Mouse (Mus musculus) embryonic facial prominence, embryonic 12.5 days (tissue): ENCODE results near the gene Arid5b. TPM values are rescaled to one million over a fixed set of nuclear protein-coding genes. Genes with fewer than 3 reads are reported as not detected.

Source experiments
- ATAC-seq: fragments of 200-750 bp; cut with Nextera tagmentation; 2 replicates; pipeline ENCODE4 v1.8.0; 2017; ENCODE audit not compliant: insufficient number of reproducible peaks, insufficient read depth, low FRiP score, low TSS enrichment
- H3K27ac ChIP-seq: fragments of 300-500 bp; sonication (generic); 2 replicates; pipeline ENCODE4 v1.5.1; 2016; ENCODE audit warnings: mild to moderate bottlenecking
- H3K27me3 ChIP-seq: fragments of 300-500 bp; sonication (generic); 2 replicates; pipeline ENCODE4 v1.6.1; 2016; ENCODE audit warnings: mild to moderate bottlenecking, moderate library complexity
- H3K36me3 ChIP-seq: fragments of 300-500 bp; sonication (generic); 2 replicates; pipeline ENCODE4 v1.6.1; 2016; ENCODE audit warnings: mild to moderate bottlenecking
- H3K4me1 ChIP-seq: fragments of 300-500 bp; sonication (generic); 2 replicates; pipeline ENCODE4 v1.6.1; 2016
- H3K4me2 ChIP-seq: fragments of 300-500 bp; sonication (generic); replicated peaks from 2 replicates; pipeline ENCODE4 v1.6.1; 2016; ENCODE audit warnings: mild to moderate bottlenecking, moderate library complexity
- H3K4me3 ChIP-seq: fragments of 300-500 bp; sonication (generic); 2 replicates; pipeline ENCODE4 v1.5.1; 2016; ENCODE audit warnings: mild to moderate bottlenecking
- H3K9ac ChIP-seq: fragments of 300-500 bp; sonication (generic); 2 replicates; pipeline ENCODE4 v1.6.1; 2016; ENCODE audit warnings: mild to moderate bottlenecking, moderate library complexity
- H3K9me3 ChIP-seq: fragments of 300-500 bp; sonication (generic); 2 replicates; pipeline ENCODE4 v1.6.1; 2016; ENCODE audit warnings: mild to moderate bottlenecking, moderate library complexity
- WGBS: fragments of 180-500 bp; shearing (Covaris S2); methylation state at CpG from one replicate; pipeline ENCODE4 v1.1.7; 2016; 5-methylcytosine and 5-hydroxymethylcytosine counted together
- polyA plus RNA-seq: library from polyadenylated mRNA; unstranded; fragments of >200 nt; fragmentation: Nextera tagmentation; extraction: Ambion mirVana; gene quantifications from 2 replicates; pipeline ENCODE4 v1.2.1, GENCODE M21; 2016

Arid5b gene
- polyA plus RNA-seq, 1 experiment from 2014 or later: 50.9 TPM

DNA sequence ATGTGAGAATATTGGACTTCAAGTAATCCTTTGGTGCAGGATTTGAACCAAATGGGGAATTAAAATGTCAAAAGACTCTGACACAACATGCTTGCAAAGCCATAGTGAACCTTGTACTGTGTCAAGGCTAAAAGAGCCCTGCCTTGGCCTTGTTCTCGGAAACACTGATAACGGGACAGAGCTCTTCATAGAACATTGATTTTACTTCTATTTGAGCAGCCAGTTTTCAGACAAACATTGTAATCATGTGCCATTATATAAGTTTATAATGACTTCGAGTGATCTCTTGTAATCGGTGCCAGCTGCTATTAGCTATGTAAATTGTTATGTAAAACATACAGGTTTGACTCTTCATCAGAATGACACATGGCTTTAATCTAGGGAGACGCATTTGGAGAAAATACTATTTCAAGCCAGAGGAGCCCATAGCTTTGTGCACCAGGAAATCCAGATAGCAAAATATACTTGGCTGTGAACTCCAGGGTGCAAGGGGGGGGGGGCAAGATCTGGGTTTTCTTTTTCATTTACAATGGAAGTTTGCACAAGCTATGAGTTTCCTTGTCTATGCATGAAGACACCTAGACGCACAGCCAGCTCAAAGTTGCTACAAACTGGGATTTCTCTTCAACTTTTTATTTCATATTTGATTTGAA is 150.8 kb downstream of the Arid5b start:
- WGBS: 53% methylated on average over 6 of the region's 6 CpGs
- Histone ChIP-seq H3K27me3 (no peaks in the 10 kb centered on the region), H3K9ac (no peak overlapping the region), H3K4me2 (no peak overlapping the region), H3K27ac (peak overlapping the region; percentile 17), H3K4me1 (peaks cover 22% of the 10 kb centered on the region), H3K36me3 (peaks cover 20% of the 10 kb centered on the region), H3K9me3 (no peaks in the 10 kb centered on the region), H3K4me3 (no peak overlapping the region)
- no peak for ATAC-seq

DNA sequence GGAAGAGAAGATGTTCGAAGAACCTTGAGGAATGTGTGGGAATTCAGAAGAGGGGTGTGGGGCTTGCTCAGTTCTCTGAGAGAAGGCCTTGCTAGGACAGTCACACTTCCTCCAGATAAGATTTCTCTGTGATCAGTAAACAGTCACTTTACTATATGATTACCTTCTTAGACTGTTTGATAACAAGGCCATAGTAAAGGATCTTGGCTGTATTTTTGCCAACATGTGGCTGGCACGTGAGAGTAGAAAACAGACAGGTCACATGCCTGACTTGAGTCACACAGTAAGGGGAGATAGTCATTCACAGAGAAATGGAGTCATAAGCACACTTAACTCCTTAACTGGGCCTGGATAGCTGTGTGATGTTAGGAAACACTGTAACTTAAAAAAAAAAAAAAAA is 151.4 kb downstream of the Arid5b start:
- Histone ChIP-seq H3K4me3 (no peak overlapping the region), H3K4me2 (no peak overlapping the region), H3K27me3 (no peaks in the 10 kb centered on the region), H3K36me3 (peaks cover 14% of the 10 kb centered on the region), H3K27ac (no peak overlapping the region), H3K9me3 (no peaks in the 10 kb centered on the region), H3K4me1 (peaks cover 22% of the 10 kb centered on the region), H3K9ac (no peak overlapping the region)
- ATAC-seq: no peak
- WGBS: 63% methylated on average over 2 of the region's 2 CpGs

DNA sequence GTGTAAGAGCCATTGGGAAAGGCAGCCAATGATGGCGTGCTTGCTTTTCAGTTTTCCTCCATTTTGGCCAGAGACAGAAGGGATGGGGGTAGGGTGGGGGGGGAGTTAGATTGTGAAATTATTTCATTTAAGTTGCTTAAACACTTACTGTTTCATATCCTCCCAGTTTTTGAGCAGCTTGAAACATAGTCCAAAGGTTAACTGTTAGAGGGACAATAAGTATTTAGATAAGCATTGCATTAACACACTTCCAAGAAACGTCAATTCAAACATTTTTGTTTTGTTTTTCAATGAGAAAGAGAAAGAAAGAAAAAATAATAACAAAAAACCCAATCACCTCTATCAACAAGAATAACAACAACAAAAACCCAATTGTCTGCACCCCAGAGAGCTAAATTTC is 152.0 kb downstream of the Arid5b start:
- no peaks in the 10 kb centered on the region for H3K27me3 ChIP-seq
- ATAC-seq: no peak
- H3K27ac ChIP-seq: no peak overlapping the region
- peaks cover 22% of the 10 kb centered on the region for H3K4me1 ChIP-seq
- H3K36me3 ChIP-seq: peaks cover 8% of the 10 kb centered on the region; the same call in 1 of the 2 replicates
- H3K9ac ChIP-seq: no peak overlapping the region
- 64% methylated on average over 2 of the region's 2 CpGs for WGBS
- H3K4me3 ChIP-seq: no peak overlapping the region
- H3K4me2 ChIP-seq: no peak overlapping the region
- H3K9me3 ChIP-seq: no peaks in the 10 kb centered on the region

DNA sequence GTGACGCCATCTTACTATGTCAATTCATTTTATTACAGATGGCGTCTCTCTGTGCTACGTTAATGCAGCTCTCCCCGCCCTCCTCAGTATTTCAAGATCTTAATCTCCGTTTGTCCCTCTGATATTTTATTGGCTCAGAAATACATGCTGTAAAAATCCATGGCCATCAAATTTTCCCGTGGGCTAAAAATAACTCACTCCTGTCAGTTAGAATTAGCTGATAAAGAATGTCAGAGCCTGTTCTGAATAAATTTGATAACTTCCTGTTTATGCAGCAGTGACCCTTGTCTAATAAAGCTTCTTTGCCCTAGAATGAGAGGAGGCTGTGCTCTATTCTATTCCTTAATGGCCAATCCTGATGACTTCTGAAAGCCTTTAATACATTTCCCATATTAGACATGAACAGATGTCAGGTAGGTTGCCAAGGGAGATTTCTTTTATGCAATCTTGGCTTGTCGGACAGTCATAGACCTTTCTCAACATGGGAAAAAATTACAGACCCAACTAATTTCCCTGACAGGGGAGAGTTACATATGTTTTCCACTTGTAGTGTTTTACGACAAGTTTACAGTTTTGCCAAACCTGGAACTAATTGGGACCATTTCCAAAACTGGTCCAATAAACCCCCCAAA is 152.5 kb downstream of the Arid5b start:
- WGBS: 41% methylated on average over 8 of the region's 8 CpGs
- H3K4me3 ChIP-seq: no peak overlapping the region
- no peak for ATAC-seq
- no peaks in the 10 kb centered on the region for H3K27me3 ChIP-seq
- peaks cover 8% of the 10 kb centered on the region; the same call in 1 of the 2 replicates for H3K36me3 ChIP-seq
- H3K9me3 ChIP-seq: no peaks in the 10 kb centered on the region
- no peak overlapping the region for H3K27ac ChIP-seq
- H3K4me1 ChIP-seq: peaks cover 22% of the 10 kb centered on the region
- no peak overlapping the region for H3K4me2 ChIP-seq
- no peak overlapping the region for H3K9ac ChIP-seq

DNA sequence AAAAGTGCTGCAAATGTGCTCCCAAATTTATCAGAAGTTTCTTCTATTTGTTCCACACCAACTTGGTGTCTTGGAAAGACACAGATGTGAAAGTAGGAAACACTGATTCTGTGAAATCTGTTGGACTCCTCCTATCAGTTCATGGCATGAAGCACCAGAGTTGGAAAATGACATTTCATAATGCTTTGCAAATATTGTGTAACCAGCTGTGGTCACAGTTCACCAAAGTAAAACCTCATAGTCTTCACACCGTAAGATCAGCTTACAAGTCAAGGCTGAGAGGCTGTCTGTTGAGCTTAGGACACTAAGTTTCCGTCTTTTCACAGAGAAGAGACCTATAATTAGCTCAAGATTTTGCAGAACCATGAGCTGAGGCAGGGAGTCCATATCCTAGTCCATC is 153.6 kb downstream of the Arid5b start:
- peaks cover 9% of the 10 kb centered on the region; the same call in 1 of the 2 replicates for H3K36me3 ChIP-seq
- ATAC-seq: no peak
- no peaks in the 10 kb centered on the region for H3K27me3 ChIP-seq
- 55% methylated on average over 2 of the region's 2 CpGs for WGBS
- no peak overlapping the region for H3K27ac ChIP-seq
- no peak overlapping the region for H3K4me2 ChIP-seq
- no peak overlapping the region for H3K9ac ChIP-seq
- H3K9me3 ChIP-seq: no peaks in the 10 kb centered on the region
- H3K4me1 ChIP-seq: peaks cover 16% of the 10 kb centered on the region
- H3K4me3 ChIP-seq: no peak overlapping the region

DNA sequence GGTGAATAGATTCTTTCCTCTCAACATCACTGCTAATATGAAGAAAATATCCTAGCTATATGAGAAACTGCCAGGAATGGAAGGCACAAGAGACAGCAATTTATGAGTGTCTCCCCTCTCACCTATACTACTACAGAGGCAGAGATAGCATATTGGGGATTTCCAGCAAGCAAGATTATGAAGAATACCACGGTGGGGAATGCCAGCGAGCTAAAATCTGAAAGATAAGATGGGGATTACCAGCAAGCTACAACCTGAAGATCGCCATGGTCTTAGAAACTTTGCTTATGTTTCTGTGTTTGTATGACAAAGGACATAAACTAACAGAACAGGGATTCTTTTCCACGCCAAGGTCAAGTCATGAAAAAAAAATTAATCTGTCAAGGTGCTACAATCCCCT is 155.1 kb downstream of the Arid5b start:
- Histone ChIP-seq H3K9me3 (no peaks in the 10 kb centered on the region), H3K27ac (no peak overlapping the region), H3K9ac (no peak overlapping the region), H3K4me2 (no peak overlapping the region), H3K27me3 (no peaks in the 10 kb centered on the region), H3K4me1 (peaks cover 15% of the 10 kb centered on the region), H3K4me3 (no peak overlapping the region), H3K36me3 (peaks cover 11% of the 10 kb centered on the region; the same call in 1 of the 2 replicates)
- 91% methylated on average over 4 of the region's 4 CpGs for WGBS
- no peak for ATAC-seq

DNA sequence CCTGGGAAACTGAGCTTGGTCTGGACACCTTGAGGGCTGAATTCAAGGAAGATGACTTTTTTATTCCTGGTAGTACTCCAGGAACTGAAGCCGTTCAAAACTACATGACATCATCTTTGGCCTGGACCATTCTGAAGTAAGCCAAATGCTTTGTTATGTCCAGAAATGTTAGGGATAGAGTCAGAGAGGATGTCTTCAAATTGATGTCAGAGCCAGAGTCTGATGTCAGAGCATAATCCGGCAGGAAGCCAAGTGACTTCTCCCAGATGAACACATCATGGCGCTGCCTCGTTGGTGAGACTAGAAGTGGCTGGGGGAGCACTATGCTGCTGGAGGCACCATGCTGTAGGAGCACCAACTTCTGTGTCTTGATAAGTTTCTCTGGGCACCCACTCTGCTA is 156.6 kb downstream of the Arid5b start:
- peaks cover 12% of the 10 kb centered on the region; the same call in 1 of the 2 replicates for H3K36me3 ChIP-seq

DNA sequence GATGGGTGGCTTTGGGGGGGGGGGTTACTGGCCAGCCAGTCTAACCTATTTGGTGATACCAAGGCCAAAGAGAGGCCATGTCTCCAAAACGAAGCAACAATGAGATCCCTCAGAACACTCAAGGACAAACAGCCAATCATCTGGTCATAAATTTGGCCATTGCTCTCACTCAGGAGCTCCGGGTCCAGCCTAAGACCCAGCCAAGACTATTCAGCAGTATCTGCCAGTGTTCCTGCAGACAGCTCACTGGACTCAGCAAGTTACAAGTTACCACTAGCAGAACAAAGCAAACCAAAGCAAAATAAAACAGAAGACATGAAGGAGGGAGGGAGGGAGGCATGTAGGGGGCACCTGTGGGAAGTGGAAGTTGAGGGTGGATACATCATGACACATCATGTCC is 157.3 kb downstream of the Arid5b start:
- H3K9me3 ChIP-seq: no peaks in the 10 kb centered on the region
- H3K27me3 ChIP-seq: no peaks in the 10 kb centered on the region
- no peak overlapping the region for H3K4me3 ChIP-seq
- H3K4me2 ChIP-seq: no peak overlapping the region
- no peak overlapping the region for H3K27ac ChIP-seq
- WGBS: 92% methylated on average over 2 of the region's 2 CpGs
- no peak overlapping the region for H3K9ac ChIP-seq
- no peak for ATAC-seq
- no peaks in the 10 kb centered on the region; the same call in 1 of the 2 replicates for H3K4me1 ChIP-seq
- H3K36me3 ChIP-seq: peaks cover 10% of the 10 kb centered on the region; the same call in 1 of the 2 replicates

More for the DNA sequence above, 156.6 kb downstream of the Arid5b start:
- Histone ChIP-seq H3K9ac (no peak overlapping the region), H3K9me3 (no peaks in the 10 kb centered on the region), H3K4me2 (no peak overlapping the region), H3K27ac (no peak overlapping the region), H3K4me3 (no peak overlapping the region), H3K27me3 (no peaks in the 10 kb centered on the region), H3K4me1 (peaks cover 2% of the 10 kb centered on the region)
- no peak for ATAC-seq
- WGBS: 89% methylated on average over 4 of the region's 4 CpGs

DNA sequence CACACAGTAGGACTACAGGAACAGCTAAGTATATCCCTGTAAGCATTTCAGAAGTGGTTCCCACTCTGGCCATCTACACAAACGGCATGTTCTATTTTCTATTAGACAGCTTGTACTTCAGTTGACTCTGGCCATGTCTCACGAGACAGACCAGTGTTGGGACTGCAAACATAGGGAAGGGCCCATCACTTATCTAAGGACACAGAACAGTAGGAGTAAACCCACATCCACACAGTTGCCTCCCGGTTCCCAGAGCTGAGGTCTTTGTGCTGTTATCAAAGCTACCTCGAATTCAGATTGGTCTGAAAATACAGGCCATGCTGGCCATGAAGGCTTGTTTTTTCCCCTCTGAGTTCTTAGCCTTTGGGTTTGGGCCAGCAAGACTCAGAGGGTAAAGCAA is 158.5 kb downstream of the Arid5b start:
- Histone ChIP-seq H3K36me3 (peaks cover 10% of the 10 kb centered on the region; the same call in 1 of the 2 replicates), H3K27me3 (no peaks in the 10 kb centered on the region), H3K4me3 (no peak overlapping the region), H3K4me1 (no peaks in the 10 kb centered on the region), H3K27ac (no peak overlapping the region), H3K4me2 (no peak overlapping the region), H3K9me3 (no peaks in the 10 kb centered on the region), H3K9ac (no peak overlapping the region)
- WGBS: 88% methylated on average over 4 of the region's 4 CpGs
- ATAC-seq: no peak

DNA sequence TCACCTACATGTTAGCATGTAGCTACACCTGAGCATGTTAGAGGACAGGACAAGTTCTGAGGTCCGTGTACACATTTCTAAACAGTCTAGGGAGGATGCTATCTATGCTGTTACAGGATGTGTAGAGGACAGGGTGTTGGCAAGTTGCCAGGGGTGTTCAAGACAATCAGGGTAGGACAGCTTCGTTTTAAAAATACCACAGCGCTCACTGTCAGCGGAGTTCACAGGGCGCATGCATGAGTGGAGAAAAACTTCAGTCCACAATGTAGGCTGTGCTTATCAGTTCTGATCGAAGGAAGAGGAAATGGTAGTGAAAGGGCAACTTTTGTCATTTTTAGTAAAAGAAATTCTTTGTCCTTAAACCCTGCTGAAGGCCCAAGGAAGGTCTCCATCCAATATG is 159.3 kb downstream of the Arid5b start:
- Histone ChIP-seq H3K9me3 (no peaks in the 10 kb centered on the region), H3K36me3 (0 out of 2 replicates have a peak, but pooled peaks cover 10% of the 10 kb centered on the region), H3K4me3 (no peak overlapping the region), H3K4me2 (no peak overlapping the region), H3K27me3 (no peaks in the 10 kb centered on the region), H3K4me1 (no peaks in the 10 kb centered on the region), H3K27ac (no peak overlapping the region), H3K9ac (no peak overlapping the region)
- ATAC-seq: no peak
- 82% methylated on average over 6 of the region's 6 CpGs for WGBS

DNA sequence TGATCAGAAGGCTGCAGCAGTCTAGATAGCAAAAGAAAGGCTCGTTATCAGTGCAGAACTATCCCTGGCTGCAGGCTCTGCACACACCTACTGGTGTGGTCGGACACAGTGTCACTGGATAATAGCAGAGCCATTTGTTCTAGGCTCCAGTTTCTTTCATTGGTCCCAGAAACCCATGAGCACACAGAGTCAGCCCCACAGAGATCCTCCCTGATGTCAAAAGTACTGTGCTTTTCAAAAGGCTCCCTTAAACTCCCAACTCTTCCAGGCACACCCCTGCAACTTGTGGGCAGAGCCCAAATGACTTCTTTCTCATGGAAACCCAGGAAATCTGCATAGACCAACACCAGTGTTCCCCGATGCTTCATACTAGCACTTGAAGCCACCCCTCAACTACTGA is 163.6 kb downstream of the Arid5b start:
- ATAC-seq: no peak
- H3K4me3 ChIP-seq: no peak overlapping the region
- H3K9me3 ChIP-seq: no peaks in the 10 kb centered on the region
- peaks cover 8% of the 10 kb centered on the region; the same call in 1 of the 2 replicates for H3K4me1 ChIP-seq
- no peak overlapping the region for H3K27ac ChIP-seq
- H3K36me3 ChIP-seq: 0 out of 2 replicates have a peak, but pooled peaks cover 5% of the 10 kb centered on the region
- no peak overlapping the region for H3K9ac ChIP-seq
- 92% methylated on average over 3 of the region's 3 CpGs for WGBS
- H3K4me2 ChIP-seq: no peak overlapping the region
- H3K27me3 ChIP-seq: no peaks in the 10 kb centered on the region

DNA sequence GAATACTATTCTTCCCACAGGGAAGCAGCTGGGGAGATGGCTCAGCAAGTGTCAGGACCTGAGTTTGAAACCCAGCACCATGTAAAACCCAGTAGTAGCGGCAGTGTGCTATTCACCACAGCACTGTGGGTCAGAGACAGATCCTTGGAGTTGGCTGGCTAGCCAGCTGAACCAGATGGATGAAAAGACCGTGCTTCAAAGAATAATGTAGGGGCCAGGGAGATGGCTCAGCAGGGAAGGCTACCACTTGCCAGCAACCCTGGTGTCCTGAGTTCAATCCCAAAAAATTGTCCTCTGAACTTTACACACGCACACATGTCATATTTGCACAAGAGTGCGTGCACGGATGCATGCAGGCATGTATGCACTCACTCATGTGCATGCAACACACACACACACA is 164.9 kb downstream of the Arid5b start:
- Histone ChIP-seq H3K36me3 (peaks cover 12% of the 10 kb centered on the region), H3K9ac (no peak overlapping the region), H3K4me2 (no peak overlapping the region), H3K27ac (no peak overlapping the region), H3K4me1 (peaks cover 8% of the 10 kb centered on the region; the same call in 1 of the 2 replicates), H3K27me3 (no peaks in the 10 kb centered on the region), H3K9me3 (no peaks in the 10 kb centered on the region), H3K4me3 (no peak overlapping the region)
- WGBS: 90% methylated on average over 5 of the region's 5 CpGs
- no peak for ATAC-seq
